Mouse (Mus musculus) left cerebral cortex, postnatal 10 days (tissue): ENCODE data around the gene Plxnd1. TPM values are rescaled to one million over a fixed set of nuclear protein-coding genes. Genes with fewer than 3 reads are reported as not detected.

ENCODE experiments used
- DNase-seq, 2 experiments: peaks; one replicate each; pipeline ENCODE4 v3.0.0; 2021 to 2022; ENCODE audit warnings: low spot score in 2 of 2, mixed read lengths in 1 of 2; ENCODE audit errors: extremely low spot score in 1 of 2
- intact Hi-C: fragments of 180-260 bp; cut with DNase I; formaldehyde crosslinking; loops from one replicate; pipeline ENCODE4 v1.15.1; 2025
- total RNA-seq, 2 experiments: library from RNA; stranded (reverse); gene quantifications; 2 replicates each; pipeline ENCODE4 v1.2.3; 2021

Gene Plxnd1
- total RNA-seq, 2 experiments from 2014 or later: 183 to 194 TPM

DNA sequence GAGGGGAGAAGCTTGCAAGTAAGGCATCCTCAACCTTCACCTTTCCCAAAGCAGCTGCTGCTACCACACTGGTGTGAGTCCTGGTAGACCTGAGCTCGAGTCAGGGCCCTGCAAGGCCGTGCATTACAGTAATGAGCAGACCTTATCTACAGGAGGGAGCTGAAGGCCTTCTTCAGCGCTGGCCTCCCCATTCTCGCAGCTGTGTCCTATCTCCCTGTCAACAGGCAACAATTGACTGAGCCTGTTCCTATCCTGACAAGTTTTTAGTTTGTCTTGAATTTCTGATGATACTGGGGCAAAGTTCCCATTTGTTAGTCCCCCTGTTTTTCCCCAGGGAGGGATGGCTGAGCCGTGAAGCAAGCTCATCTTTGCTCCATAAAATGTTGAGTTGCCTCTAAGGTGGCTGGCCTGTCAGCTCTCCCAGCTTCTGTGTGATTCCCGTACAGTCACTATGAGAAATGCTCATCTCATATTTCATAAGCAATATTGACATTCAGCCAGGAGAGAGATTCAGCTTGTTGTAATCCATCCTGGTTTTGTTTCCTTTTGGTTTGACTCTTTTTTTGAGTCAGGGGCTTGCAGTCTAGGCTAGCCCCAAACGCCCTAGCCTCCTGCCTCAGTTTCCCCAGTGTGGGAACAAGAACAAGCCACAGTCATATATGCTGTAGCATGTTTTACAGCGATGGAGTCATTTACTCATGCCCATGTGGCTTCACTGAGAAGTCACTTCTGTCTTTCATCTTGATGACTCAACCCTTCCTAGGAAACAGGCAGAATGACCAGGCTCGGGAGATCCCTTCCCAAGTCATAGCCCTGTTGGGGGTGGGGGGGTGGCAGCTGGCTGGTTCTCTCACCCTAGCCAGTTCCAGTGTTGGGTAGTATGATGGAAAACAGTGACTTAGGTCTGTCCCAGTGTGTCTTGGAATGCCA, 51.0 kb downstream of the Plxnd1 start:
- intact Hi-C loops: no loop called here
- DNase-seq: no peak

DNA sequence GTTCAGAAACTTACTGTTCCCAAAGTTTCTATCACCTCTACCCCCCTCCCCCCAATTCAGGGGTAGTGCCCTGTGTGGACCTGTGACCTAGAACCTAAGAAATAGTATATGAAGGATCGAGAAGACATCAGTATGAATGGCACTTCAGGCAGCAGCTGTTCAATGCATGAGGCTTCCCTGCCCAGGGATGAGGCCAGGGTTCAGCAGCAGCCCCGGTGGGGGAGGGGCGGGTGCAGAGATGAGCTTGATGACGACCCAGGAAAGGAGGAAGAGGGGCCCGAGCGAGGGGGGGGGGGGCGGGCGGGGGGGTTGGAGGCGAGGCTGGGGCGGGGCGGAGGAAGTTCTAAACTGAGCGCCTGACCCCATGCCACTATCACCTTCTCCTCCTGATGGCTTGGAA, 53.7 kb downstream of the Plxnd1 start:
- no peak for DNase-seq
- intact Hi-C loops: no loop called here

DNA sequence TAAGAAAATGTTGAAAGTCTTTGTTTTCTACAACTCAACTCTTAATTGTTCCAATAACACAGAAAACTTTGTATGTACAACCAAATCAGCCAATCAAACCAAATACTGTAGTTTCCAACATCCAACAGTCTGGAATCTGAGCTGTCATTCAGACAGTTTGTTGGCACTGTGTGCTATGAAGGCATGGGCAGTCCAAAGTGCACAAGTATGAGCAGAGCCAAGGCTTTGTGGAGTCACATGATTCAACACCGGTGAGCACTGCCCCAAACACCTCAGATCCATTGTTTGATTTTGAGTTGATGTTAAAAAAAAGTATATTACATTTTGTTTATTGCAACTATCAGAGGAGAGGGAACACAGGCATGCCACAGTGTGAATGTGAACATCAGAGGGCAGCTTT, 54.2 kb downstream of the Plxnd1 start:
- no peak for DNase-seq
- intact Hi-C loops: no loop called here

DNA sequence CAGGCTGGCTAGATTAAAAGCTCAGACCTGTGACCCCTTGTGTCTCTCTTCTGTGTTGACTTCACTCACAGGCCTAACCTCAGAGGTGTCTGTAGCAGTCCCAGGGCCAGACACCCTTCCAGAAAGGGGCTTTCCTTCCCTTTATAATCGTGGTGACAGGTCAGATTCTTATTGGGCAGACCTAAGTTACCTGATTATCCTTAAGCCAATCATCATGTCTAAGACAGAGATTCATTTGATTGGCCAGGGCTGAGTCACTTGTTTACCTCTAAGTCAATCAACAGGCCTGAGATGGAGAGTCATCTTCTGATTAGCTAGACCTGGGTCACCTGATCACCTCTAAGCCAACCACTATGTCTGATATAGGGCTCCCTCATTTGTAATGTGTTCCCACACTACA, 56.0 kb downstream of the Plxnd1 start:
- no peak for DNase-seq
- intact Hi-C loops: no loop called here

DNA sequence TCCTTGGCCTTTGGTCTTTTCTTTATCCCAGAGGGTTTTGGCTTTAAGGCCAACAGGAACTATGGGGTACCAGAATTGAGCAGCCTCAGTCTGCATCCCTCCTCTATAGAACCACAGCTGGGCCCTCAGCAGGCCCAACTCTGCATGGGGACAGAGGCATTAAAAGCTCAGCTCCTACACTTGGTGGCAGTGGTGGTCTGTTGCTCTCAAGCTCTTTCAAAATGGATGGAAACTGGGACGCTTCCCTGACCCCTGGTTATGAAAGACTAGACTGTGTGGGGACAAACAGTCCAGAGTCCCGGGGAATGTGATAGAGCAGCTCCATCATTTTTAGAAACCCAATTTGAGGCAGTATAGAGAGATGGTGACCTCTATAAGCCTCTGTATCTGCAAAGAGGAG, 56.8 kb downstream of the Plxnd1 start:
- intact Hi-C loops: no loop called here
- DNase-seq: no peak

DNA sequence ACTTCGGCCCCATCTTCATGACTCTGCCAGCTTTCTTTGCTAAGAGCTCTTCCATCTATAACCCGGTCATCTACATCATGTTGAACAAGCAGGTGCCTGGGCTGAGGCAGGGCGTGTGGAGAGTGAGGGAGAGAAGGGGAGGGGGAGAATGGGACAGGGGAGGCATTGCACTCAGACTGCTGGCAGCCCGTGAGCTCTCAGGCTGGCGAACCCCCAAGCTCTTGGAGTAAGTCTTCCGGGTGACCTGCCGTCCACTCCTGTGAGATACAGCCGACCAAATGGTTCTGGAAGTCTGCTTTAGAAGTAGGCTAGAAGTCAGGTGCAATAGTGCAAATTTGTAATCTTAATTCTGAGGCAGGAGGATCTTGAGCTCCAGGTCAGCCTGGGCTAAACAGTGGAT, 59.3 kb downstream of the Plxnd1 start:
- no peak for DNase-seq
- intact Hi-C loops: no loop called here

DNA sequence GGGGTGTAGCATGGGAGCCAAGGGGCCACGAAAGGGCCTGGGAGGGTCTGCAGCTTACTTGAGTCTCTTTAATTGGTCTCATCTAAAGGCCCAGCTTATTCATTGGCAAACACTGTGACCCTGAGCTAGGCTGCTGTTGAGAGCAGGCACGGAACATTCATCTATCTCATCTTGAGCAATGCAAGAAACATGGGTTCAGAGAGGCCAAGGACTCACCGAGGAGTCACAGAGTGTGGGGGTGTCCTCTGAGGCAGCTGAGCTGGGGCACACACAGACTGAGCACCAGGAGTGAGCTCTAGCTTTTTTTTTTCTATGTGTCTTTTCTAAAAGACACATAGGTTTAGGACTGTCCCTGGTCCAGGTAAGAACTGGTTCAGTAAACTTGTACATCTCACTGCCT, 62.4 kb downstream of the Plxnd1 start:
- intact Hi-C loops: no loop called here
- no peak for DNase-seq

DNA sequence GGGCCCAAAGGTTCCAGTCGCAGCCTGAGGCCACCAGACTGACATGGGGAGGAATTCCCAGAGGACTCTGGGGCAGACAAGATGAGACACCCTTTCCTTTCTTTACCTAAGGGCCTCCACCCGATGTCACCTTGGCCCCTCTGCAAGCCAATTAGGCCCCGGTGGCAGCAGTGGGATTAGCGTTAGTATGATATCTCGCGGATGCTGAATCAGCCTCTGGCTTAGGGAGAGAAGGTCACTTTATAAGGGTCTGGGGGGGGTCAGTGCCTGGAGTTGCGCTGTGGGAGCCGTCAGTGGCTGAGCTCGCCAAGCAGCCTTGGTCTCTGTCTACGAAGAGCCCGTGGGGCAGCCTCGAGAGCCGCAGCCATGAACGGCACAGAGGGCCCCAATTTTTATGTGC, 63.2 kb downstream of the Plxnd1 start, which contains the start of gene Rho:
Gene Rho, plus strand, starts transcription at position 110 of the 400 bp plus-strand sequence.
- intact Hi-C loops: no loop called here

DNA sequence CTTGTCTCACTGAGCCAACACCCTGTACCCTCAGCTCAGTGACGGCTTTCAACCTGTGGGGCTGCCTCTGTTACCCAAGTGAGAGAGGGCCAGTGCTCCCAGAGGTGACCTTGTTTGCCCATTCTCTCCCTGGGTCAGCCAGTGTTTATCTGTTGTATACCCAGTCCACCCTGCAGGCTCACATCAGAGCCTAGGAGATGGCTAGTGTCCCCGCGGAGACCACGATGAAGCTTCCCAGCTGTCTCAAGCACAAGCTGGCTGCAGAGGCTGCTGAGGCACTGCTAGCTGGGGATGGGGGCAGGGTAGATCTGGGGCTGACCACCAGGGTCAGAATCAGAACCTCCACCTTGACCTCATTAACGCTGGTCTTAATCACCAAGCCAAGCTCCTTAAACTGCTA, 64.8 kb downstream of the Plxnd1 start:
- DNase-seq: no peak
- intact Hi-C loops: no loop called here

More for the DNA sequence above, 63.2 kb downstream of the Plxnd1 start, which contains the start of gene Rho:
- no peak for DNase-seq

DNA sequence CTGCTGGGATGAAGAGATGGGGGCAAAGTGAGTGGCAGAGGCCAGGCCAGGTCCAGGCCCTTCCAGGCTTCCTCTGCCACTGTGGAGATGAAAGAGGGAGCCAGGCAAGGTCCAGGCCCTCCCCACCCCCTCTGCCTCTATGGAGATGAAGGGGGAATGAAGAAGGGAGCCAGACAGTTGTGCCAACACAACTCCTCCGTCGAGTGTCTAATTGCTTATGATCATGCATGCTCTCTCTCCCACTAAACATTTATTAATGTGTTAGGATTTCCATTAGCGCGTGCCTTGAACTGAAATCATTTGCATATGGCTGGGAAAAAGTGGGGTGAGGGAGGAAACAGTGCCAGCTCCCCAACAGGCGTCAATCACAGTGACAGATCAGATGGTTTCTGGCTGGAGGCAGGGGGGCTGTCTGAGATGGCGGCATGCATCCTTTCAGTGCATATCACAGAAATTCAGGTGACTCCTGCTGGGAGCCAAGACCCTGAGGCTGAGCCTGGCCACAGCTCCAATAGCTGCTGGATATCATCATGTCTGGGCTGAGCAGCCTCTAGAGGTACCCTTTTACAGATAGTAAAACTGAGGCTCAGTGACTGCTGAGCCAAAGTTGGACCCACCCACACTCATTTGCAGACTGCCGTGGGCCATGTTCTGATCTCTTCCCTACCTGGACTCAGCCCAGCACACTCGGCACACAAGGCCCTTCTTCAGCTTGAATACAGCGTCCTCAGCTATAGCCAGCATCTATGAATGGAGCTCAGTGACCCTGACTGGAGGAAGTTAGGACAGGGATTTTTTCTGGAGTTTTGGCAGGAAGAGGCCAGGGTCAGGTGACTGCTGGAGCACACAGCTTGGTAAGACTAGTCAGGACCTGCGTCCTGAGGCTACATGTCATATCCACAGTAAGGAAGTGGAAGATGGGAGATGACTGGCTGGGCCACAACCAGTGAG, 67.2 kb downstream of the Plxnd1 start:
- no peak for DNase-seq
- intact Hi-C loops: no loop called here

DNA sequence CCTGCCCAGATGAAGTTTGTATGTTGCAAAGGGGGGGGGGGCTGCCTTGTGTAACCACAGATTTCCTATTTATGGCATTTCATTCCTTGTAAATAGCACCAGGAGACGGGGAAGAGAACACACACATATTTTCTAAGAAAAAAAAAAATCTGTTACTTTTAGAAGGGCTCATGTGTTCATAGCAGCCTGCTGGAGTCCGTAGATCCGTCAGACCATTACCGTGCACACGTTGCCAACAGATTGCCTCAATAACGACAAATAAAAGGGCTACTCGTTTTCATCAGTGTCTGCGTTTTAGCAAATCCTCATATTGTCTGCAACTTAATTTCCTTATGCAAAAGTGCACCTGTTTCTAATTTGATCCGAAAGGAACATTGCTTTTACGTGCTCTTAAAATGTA, 68.4 kb downstream of the Plxnd1 start:
- no peak for DNase-seq
- intact Hi-C loops: no loop called here

DNA sequence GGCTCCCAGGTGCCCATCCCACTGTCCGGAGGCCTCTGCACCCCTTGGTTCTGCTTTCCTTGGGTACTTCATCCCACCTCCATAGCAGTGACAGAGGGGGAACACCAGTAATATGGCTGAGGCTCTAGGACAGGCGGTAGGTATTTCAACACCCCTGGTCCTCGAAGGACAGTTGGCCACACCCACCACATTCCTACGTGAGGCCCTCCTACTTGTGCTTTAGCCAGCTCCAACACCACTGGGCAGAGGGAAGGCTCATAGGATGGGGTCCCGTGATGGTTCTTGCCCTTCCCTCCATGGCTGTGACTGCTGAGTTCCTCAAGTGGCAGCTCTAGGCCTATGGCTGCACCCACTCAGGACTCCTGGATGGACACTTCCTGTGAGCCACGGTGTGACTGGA, 70.0 kb downstream of the Plxnd1 start:
- intact Hi-C loops: no loop called here

DNA sequence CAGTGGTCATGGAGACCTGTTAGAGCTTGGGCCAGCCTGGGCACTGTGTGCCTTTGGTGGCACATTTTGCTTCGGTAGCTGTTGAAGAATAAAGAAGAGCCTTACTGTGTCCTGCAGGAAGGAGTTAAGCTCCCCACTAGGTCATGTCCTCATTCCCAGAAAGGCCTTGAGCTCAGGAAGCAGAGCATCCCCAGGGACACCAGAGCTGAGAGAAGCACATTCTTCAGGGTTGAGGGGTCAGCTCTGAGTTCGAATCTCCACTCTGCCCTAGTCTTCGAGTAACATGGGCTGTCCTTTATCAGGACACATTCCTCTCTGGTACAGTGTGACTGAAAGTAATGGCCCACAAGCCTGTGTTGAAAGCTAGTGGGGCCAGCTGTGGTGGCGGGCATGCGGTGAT, 74.9 kb downstream of the Plxnd1 start:
- no peak for DNase-seq
- intact Hi-C loops: no loop called here

More for the DNA sequence above, 70.0 kb downstream of the Plxnd1 start:
- DNase-seq: no peak

DNA sequence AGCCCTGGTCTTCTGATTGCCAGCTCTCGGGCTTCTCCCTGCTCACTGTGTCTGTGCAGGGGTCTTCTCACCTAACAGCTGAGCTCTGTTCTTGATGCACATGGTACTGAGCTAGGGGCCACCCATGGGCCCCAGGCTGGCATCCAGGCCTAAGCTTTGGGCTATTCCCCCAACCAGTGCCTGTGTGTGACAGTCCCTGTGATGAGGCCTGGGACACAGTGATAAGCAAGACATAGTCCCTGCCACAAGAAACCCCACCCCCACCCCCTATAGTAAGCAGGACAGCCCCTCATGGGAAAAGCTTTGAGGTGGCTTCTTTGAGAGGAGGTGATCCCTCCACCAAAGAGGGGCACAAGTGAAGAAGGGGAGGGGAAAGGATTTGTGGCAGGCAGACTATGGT, 76.2 kb downstream of the Plxnd1 start:
- intact Hi-C loops: no loop called here
- no peak for DNase-seq

DNA sequence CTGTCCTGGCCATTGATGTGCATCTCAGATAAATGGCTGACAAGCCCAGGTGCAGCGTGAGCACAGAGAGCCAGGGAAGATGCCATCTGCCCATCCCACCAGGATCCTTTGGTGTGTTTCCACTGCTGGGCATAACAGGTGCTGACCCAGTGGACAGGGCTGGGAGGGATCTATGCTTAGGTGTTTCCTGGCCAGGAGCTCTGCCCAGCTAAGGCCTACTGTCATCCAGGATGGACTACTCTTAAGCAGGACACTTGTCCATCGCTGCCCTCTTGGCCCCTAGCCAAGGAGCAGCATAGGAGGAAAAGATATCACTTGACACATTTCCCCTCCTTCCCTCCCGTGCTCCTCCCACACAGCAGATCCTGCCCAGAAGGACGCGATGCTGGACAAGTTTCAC, 78.2 kb downstream of the Plxnd1 start:
- intact Hi-C loops: no loop called here
- no peak for DNase-seq

DNA sequence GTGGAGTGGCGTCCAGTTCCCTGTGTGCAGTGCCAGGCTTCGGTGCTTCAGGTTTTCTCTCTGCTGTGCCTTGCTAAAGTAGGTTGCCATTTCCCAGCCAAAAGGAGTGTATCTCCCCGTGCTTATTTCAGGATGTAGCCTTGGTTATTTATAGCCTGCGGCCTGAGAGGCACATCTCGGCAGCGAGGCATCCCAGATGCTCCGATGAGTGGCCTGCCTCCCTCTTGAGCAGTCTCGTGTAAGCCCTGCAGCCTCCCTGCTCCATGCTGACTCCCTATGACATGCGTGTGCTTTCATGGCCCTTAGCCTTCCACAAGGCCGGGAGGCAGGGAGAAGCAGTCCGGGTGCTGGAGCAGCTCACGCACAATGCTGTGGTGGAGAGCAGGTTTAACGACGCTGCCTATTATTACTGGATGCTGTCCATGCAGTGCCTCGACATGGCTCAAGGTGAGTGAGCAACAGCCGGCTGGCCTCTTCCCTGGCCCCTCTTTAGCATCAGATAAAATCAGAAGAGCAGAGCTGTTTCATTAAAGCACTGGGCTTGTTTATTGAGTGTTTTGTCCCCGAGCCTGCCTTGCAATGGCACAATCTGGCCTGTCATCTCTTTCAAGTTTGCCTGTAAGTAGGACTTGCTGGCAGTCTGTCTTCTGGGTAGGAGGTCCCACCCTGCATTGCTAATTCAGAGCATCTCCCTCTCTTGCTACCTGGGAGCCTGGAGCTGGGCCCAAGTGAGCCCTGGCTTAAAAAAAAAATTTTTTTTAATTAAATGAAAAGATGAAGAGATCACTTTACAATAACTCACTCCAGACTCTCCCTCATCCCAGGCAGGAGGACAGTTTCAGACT, 79.0 kb downstream of the Plxnd1 start:
- intact Hi-C loops: no loop called here
- peak in 1 of 2 experiments; percentile 66 for DNase-seq

DNA sequence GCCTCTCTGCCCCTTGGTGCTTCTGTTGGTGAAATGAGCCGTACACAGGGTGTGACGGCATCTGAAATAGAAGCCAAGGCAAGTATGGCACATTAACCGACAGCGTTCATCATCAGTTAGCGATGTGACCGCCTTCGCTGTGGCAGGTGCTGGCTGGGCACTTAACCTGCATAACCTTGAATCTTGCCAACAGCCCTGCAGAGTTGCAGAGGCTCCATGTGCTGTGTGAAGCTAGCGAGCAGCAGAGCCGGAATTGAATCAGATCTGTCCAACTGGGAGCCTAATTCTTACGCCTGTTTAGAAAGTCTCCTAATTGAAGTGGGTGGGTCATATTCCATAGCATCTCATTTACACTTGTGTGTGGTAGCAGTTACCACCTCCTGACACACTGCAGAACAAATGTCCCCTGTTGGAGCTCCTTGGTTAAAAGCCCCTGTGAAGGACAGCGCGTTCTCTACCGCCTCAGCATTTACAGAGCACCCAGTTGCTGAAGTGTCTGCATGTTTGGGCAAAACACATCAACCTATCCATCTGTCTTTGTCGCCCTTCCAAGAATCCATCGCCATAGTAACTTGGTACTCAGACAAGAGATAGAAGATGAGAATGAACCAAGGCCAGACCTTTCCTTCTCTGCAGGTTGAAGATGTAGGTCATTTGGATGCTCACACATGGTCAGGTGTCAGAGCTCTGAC, 80.1 kb downstream of the Plxnd1 start:
- peak in 1 of 2 experiments; percentile 59 for DNase-seq
- intact Hi-C loops: no loop called here

DNA sequence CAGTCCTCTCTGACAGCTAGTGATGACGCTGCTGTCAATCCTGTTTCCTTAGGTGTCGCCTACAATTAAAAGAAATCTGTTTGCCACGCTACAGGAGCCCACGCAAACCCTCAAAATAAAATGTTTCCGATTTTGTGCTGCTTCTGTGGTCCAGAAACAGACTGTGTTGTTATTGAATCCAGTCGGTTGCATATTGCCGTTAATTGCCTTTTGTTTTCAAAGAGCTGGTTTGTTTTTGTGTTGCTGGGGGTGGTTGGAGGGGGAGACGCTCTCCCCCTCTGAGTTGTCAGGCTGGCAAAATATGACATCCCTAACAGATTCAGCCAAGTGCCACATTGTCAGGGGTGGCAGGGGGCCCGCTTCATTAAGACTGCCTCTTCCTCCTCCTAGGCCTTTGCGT, 81.3 kb downstream of the Plxnd1 start:
- no peak for DNase-seq
- intact Hi-C loops: no loop called here
